Mouse (Mus musculus) heart, adult 10 weeks (tissue): Measurements from ENCODE around the gene Vmn1r163. TPM values are rescaled to one million over a fixed set of nuclear protein-coding genes. Genes with fewer than 3 reads are reported as not detected.

Experiments
- polyA plus RNA-seq: library from polyadenylated mRNA; stranded (reverse); fragments of 350-450 nt; fragmentation: Illumina TruSeq; extraction: RNeasy Lipid Tissue Mini Kit (QIAGEN cat#74804); gene quantifications from one replicate; pipeline ENCODE4 v1.2.3, GENCODE M21; 2014; ENCODE audit warnings: low read depth, low replicate concordance

Vmn1r163 gene
- not detected for polyA plus RNA-seq

DNA sequence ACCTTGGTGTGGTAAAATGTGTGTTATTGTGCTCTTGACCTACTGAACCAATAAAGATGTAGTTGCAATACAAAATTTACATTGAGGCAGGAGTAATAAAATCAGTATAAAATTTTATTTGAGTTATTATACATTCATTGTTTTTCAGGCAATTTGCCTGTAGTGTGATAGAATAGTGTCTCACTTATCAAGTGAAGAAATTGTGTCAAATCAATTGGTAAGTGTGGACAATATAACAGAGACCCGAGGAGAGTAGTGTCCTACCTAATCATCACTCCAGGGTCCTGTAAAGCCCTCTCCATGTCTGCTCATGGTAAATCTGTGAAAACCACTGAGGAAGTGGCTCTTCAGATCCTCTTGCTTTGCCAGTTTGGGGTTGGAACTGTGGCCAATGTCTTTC lies at the start of gene Vmn1r163:
Gene Vmn1r163, plus strand, starts transcription at position 301 of the 400 bp plus-strand sequence.

DNA sequence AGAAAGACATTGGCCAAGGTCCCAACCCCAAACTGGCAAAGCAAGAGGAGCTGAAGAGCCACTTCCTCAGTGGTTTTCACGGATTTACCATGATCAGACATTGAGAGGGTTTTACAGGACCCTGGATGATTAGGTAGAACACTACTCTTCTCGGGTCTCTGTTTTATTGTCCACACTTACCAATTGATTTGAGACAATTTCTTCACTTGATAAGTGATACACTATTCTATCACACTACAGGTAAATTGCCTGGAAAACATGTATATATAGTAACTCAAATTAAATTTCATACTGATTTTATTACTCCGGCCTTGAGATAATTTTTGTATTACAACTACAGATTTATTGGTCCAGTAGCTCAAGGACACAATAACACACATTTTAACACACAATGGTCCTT lies 35.5 kb upstream of the Vmn1r163 start, which contains the start of gene Gm4216:
Gene Gm4216, minus strand, starts transcription at position 101 of the 400 bp plus-strand sequence.

DNA sequence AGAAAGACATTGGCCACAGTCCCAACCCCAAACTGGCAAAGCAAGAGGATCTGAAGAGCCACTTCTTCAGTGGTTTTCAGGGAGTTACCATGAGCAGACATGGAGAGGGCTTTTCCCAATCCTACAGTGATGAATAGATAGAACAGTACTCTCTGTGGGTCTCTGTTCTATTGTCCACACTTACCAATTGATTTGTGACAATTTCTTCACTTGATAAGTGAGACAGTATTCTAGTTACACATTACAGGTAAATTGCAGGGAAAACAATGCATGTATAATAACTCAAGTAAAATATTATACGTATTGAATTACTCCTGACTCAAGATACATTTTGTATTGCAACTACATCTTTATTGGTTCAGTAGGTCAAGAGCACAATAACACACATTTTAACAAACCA lies 12.0 kb downstream of the Vmn1r163 start, which contains the start of gene Gm8720:
Gene Gm8720, minus strand, starts transcription at position 101 of the 400 bp plus-strand sequence.

Other genes with a start within 250 kb of the Vmn1r163 start
- not detected for gene Vmn1r159, start 211.9 kb upstream of the Vmn1r163 start, polyA plus RNA-seq
- gene Vmn1r160, start 184.3 kb upstream of the Vmn1r163 start, polyA plus RNA-seq = not detected
- not detected for gene Gm4214, start 70.9 kb upstream of the Vmn1r163 start, polyA plus RNA-seq
- gene Gm4216, start 35.6 kb upstream of the Vmn1r163 start, polyA plus RNA-seq = not detected
- gene Gm8720, start 11.9 kb downstream of the Vmn1r163 start, polyA plus RNA-seq = not detected
- gene Gm10662, start 88.9 kb downstream of the Vmn1r163 start, polyA plus RNA-seq = not detected
- not detected for gene Vmn1r165, start 161.8 kb downstream of the Vmn1r163 start, polyA plus RNA-seq
- gene Vmn1r166, start 196.1 kb downstream of the Vmn1r163 start, polyA plus RNA-seq = not detected
- gene Gm6902, start 223.4 kb downstream of the Vmn1r163 start, polyA plus RNA-seq = not detected
- not detected for gene Nlrp4e, start 245.7 kb downstream of the Vmn1r163 start, polyA plus RNA-seq